Mouse (Mus musculus) myocyte (in vitro differentiated cells): ENCODE data around the gene Ddx18. TPM values are rescaled to one million over a fixed set of nuclear protein-coding genes. Genes with fewer than 3 reads are reported as not detected.

ENCODE experiments used
- H3K27me3 ChIP-seq: one replicate; pipeline ENCODE4 v1.6.1; 2011; ENCODE audit not compliant: control insufficient read depth, insufficient read depth, insufficient read length
- H3K36me3 ChIP-seq: one replicate; pipeline ENCODE4 v1.6.1; 2011; ENCODE audit not compliant: control insufficient read depth, insufficient read depth
- H3K4me2 ChIP-seq: one replicate; pipeline ENCODE4 v1.6.1; 2011; ENCODE audit warnings: low read depth, control low read depth
- H3K4me3 ChIP-seq: one replicate; pipeline ENCODE4 v1.5.1; 2011; ENCODE audit warnings: mild to moderate bottlenecking, control low read depth, moderate library complexity
- H3K79me2 ChIP-seq: one replicate; pipeline ENCODE4 v1.6.1; 2011; ENCODE audit not compliant: control insufficient read depth, insufficient read depth
- H3ac ChIP-seq: one replicate; pipeline ENCODE4 v1.6.1; 2011; ENCODE audit not compliant: control insufficient read depth, insufficient read length
- CEBPB ChIP-seq: IDR thresholded peaks from 2 replicates; pipeline ENCODE4 v1.6.1; 2011; ENCODE audit warnings: mild to moderate bottlenecking, moderate library complexity; ENCODE audit not compliant: poor library complexity, insufficient read depth, severe bottlenecking
- E2F4 ChIP-seq: IDR thresholded peaks from one replicate; pipeline ENCODE4 v1.6.1; 2011; ENCODE audit warnings: mild to moderate bottlenecking, control low read depth, moderate library complexity; ENCODE audit not compliant: insufficient read depth
- MAX ChIP-seq: IDR thresholded peaks from one replicate; pipeline ENCODE4 v1.6.1; 2011; ENCODE audit warnings: low read depth, mild to moderate bottlenecking, control low read depth
- MYOD1 ChIP-seq, 3 experiments: IDR thresholded peaks; one replicate each; pipeline ENCODE4 v1.6.1; 2011; ENCODE audit warnings: control low read depth in 2 of 3, low read depth in 2 of 3, mild to moderate bottlenecking in 2 of 3, moderate library complexity in 1 of 3; ENCODE audit not compliant: insufficient read length in 2 of 3, control insufficient read depth in 1 of 3
- MYOG ChIP-seq, 3 experiments: IDR thresholded peaks; one replicate each; pipeline ENCODE4 v1.6.1; 2011; ENCODE audit warnings: control low read depth in 2 of 3, low read depth in 2 of 3, mild to moderate bottlenecking in 2 of 3; ENCODE audit not compliant: insufficient read length in 2 of 3, control insufficient read depth in 1 of 3, insufficient read depth in 1 of 3
- POLR2A ChIP-seq: IDR thresholded peaks from one replicate; pipeline ENCODE4 v1.6.1; 2011; ENCODE audit warnings: low read depth, mild to moderate bottlenecking, control low read depth, moderate library complexity; ENCODE audit not compliant: insufficient read length
- POLR2AphosphoS2 ChIP-seq: IDR thresholded peaks from one replicate; pipeline ENCODE4 v1.6.1; 2011; ENCODE audit warnings: low read depth, control low read depth; ENCODE audit not compliant: insufficient read length
- REST ChIP-seq: IDR thresholded peaks from one replicate; pipeline ENCODE4 v1.6.1; 2011; ENCODE audit warnings: mild to moderate bottlenecking, control low read depth, moderate library complexity; ENCODE audit not compliant: insufficient read depth, insufficient read length
- SRF ChIP-seq: IDR thresholded peaks from one replicate; pipeline ENCODE4 v1.6.1; 2011; ENCODE audit warnings: low read depth; ENCODE audit not compliant: control insufficient read depth, insufficient read length
- TCF12 ChIP-seq: IDR thresholded peaks from one replicate; pipeline ENCODE4 v1.6.1; 2011; ENCODE audit warnings: mild to moderate bottlenecking, control low read depth; ENCODE audit not compliant: poor library complexity, insufficient read depth, severe bottlenecking
- TCF3 ChIP-seq: IDR thresholded peaks from one replicate; pipeline ENCODE4 v1.6.1; 2011; ENCODE audit warnings: low read depth, control low read depth; ENCODE audit not compliant: insufficient read length
- USF1 ChIP-seq: IDR thresholded peaks from one replicate; pipeline ENCODE4 v1.6.1; 2011; ENCODE audit warnings: low read depth, mild to moderate bottlenecking, control low read depth, moderate library complexity
- polyA plus RNA-seq: library from polyadenylated mRNA; unstranded; fragments of >200 nt; fragmentation: generic; extraction: Trizol; gene quantifications from one replicate; pipeline ENCODE4 v1.2.1, GENCODE M21; 2012; ENCODE audit warnings: missing spikeins

The Ddx18 gene
- polyA plus RNA-seq, 1 experiment = 31.3 TPM

DNA sequence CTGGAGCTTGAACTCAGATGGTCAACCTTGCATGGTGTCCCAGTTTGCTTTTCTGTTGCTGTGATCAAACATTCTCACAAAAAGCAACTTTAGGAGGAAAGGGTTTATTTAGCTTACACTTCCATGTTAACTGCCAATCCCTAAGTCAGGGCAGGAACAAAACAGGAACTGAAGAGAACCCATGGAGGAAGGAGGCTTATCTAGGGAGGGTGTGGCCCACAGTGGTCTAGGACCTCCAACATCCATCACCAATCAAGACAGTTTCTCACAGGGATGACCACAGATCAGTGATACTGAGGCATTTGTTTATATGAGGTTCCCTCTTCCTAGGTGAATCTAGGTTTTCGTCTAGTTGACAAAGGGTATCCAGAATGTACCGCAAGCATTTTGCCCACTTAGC, 55.8 kb downstream of the Ddx18 start:
- TF ChIP-seq POLR2A (no peak), TCF12 (no peak), USF1 (no peak), MYOD1 (IDR thresholded peaks at IDR 0.05; ENCODE audit: control insufficient read depth in 1 of 3, insufficient read length in 2 of 3, low read depth in 2 of 3) (no peak), E2F4 (no peak), REST (no peak), MAX (no peak), POLR2AphosphoS2 (no peak), TCF3 (no peak)
- Histone ChIP-seq H3K27me3 (no peaks in the 10 kb centered on the region), H3K4me2 (no peak overlapping the region), H3ac (no peak overlapping the region), H3K36me3 (no peaks in the 10 kb centered on the region), H3K79me2 (no peaks in the 10 kb centered on the region), H3K4me3 (no peak overlapping the region)

DNA sequence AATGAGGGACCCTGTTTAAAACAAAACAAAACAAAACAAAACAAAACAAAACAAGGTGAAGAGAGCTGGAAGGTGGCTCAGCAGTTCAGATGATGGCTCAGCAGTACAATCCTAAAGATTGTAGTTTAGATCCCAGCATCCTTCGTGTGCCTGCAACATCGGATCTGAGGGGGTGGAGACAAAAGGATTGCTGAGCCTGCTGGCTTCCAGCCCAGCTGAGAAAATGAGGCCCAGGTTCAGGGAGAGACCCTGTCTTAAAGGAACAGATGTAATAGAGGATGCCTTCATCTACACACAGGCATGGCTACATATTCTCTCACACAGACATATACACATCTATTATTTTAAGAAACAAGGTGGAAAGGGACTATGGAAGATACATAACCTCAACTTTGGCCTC, 56.6 kb downstream of the Ddx18 start:
- Histone ChIP-seq H3K27me3 (no peaks in the 10 kb centered on the region), H3ac (no peak overlapping the region), H3K4me2 (no peak overlapping the region), H3K79me2 (no peaks in the 10 kb centered on the region), H3K4me3 (no peak overlapping the region), H3K36me3 (no peaks in the 10 kb centered on the region)
- TF ChIP-seq MAX (no peak), MYOG (IDR thresholded peaks at IDR 0.05; ENCODE audit: control insufficient read depth in 1 of 3, insufficient read depth in 1 of 3, insufficient read length in 2 of 3, low read depth in 2 of 3) (no peak), POLR2AphosphoS2 (no peak), TCF3 (no peak), POLR2A (no peak), REST (no peak)

DNA sequence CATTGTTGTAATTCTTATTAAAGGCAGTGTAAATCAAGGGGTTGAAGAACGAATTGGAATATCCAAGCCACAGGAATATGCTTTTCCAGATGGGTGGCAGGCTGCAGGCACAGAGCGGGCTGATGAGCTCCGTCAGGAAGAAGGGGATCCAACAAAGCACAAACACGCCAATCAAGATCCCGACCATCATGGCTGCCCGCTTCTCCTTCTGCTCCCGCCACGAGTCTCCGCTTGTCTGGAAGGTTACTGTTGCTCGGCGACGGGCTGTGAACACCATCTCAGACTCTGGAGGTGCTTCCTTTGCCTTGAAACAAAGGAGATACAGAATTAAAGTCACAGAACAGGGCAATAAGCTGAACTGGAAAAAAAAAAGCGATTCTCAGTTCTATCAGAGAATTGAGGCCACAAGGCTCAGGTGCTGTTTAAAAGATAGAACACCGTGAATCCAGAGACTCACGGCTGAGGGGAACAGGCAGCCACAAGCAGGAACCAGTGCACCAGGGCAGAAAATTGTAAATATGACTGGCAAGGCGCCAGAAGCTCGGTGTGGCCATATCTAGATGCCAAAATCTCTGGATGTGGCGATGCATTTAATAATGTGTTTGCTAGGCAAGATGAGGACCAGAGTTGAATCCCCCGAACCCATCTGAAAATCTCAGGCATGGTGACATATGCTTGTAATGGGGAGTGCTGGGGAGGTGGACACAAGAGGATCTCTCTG, 57.2 kb downstream of the Ddx18 start:
- TF ChIP-seq USF1 = no peak
- no peak for TF ChIP-seq TCF3
- no peak for TF ChIP-seq POLR2A
- no peak for TF ChIP-seq MAX
- no peak for TF ChIP-seq MYOG (IDR thresholded peaks at IDR 0.05; ENCODE audit: control insufficient read depth in 1 of 3, insufficient read depth in 1 of 3, insufficient read length in 2 of 3, low read depth in 2 of 3)
- TF ChIP-seq CEBPB = no peak
- no peak for TF ChIP-seq E2F4
- no peak for TF ChIP-seq MYOD1 (IDR thresholded peaks at IDR 0.05; ENCODE audit: control insufficient read depth in 1 of 3, insufficient read length in 2 of 3, low read depth in 2 of 3)
- H3K36me3 ChIP-seq = no peaks in the 10 kb centered on the region
- H3K79me2 ChIP-seq = no peaks in the 10 kb centered on the region
- H3K4me3 ChIP-seq = no peak overlapping the region
- no peak overlapping the region for H3K4me2 ChIP-seq
- H3ac ChIP-seq = no peak overlapping the region
- no peaks in the 10 kb centered on the region for H3K27me3 ChIP-seq

DNA sequence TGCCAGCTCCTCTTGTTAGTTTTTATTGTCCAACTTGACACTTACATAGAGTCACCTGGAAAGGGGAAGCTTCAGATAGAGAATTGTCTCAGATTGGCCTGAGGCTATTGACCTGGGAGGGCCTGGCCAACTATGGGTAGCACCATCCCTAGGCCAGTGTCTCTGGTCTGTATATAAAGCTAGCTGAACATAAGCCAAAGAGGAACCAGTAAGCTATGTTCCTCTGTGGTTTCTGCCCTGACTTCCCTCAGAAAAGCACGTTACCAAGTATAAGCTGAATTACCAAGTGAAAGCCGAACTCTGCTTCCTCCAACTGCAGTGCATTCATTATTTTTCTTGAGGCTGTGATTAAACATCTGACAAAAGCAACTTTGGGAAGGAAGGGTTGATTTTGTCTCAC, 59.1 kb downstream of the Ddx18 start:
- Histone ChIP-seq H3K27me3 (no peaks in the 10 kb centered on the region), H3ac (no peak overlapping the region), H3K79me2 (no peaks in the 10 kb centered on the region), H3K4me3 (no peak overlapping the region), H3K36me3 (peaks cover 4% of the 10 kb centered on the region), H3K4me2 (no peak overlapping the region)
- TF ChIP-seq MAX (no peak), TCF3 (no peak), E2F4 (no peak), MYOG (IDR thresholded peaks at IDR 0.05; ENCODE audit: control insufficient read depth in 1 of 3, insufficient read depth in 1 of 3, insufficient read length in 2 of 3, low read depth in 2 of 3) (no peak), REST (no peak), MYOD1 (IDR thresholded peaks at IDR 0.05; ENCODE audit: control insufficient read depth in 1 of 3, insufficient read length in 2 of 3, low read depth in 2 of 3) (no peak), TCF12 (no peak), SRF (no peak), POLR2AphosphoS2 (no peak), POLR2A (no peak), USF1 (no peak), CEBPB (no peak)

Other genes with a start within 250 kb of the Ddx18 start
- gene Insig2, start 235.4 kb downstream of the Ddx18 start, polyA plus RNA-seq = 46.1 TPM
- gene Ccdc93, start 136.9 kb downstream of the Ddx18 start, polyA plus RNA-seq = 5.2 TPM
- not detected for gene Htr5b, start 39.5 kb downstream of the Ddx18 start, polyA plus RNA-seq